In genomic region chr5:100753407-100753806, GRCm38 (mm10) we compare ENCODE assay signal across 15 mouse cellular contexts. TPM values are rescaled to one million over a fixed set of nuclear protein-coding genes. Genes with fewer than 3 reads are reported as not detected.
A peak's percentile ranks its signal among the peaks of the same experiment; 100 is the strongest.
DNase-seq lines count a peak whose midpoint lies in the region; ATAC-seq lines count a peak whose summit lies in the region.
"Had no signal": no experiment of that assay in that cellular context is flagged by ENCODE, and none has a peak within 500 bp of the region (broad histone marks: within the 10 kb centered on the region; RNA-seq: fewer than 3 reads in every experiment).

No protein-coding gene starts in this region.

- H3K4me1 ChIP-seq in midbrain, embryonic 12.5 days: peaks cover 7% of the 10 kb centered on the region; the same call in 1 of the 2 replicates
- H3K4me1 ChIP-seq in midbrain, embryonic 16.5 days (ENCODE audit: control insufficient read depth, insufficient read depth, low read length): no peaks in the 10 kb centered on the region
- H3K4me1 ChIP-seq: heart, embryonic 13.5 days; kidney, embryonic 15.5 days had no signal

- WGBS in midbrain, embryonic 12.5 days: 57% methylated on average over 7 of the region's 7 CpGs
- 46% methylated on average over 7 of the region's 7 CpGs for WGBS in midbrain, embryonic 16.5 days

- H3K27me3 ChIP-seq in midbrain, embryonic 12.5 days: no peaks in the 10 kb centered on the region
- H3K27me3 ChIP-seq in midbrain, embryonic 16.5 days (ENCODE audit: control insufficient read depth, insufficient read depth, low read depth, low read length): no peaks in the 10 kb centered on the region
- H3K27me3 ChIP-seq: heart, embryonic 13.5 days; kidney, embryonic 15.5 days; megakaryocyte, embryonic 14.5 days had no signal

- 0 out of 2 replicates have a peak overlapping the region, but pooled peaks have one; percentile 4 for H3K9ac ChIP-seq in midbrain, embryonic 12.5 days (replicated peaks)
- no peak overlapping the region for H3K9ac ChIP-seq in midbrain, embryonic 16.5 days (ENCODE audit: low read depth, low read length)
- H3K9ac ChIP-seq: heart, embryonic 13.5 days; kidney, embryonic 15.5 days had no signal

- no peak overlapping the region for H3K27ac ChIP-seq in midbrain, embryonic 12.5 days (replicated peaks)
- H3K27ac ChIP-seq in midbrain, embryonic 16.5 days (ENCODE audit: low read length): no peak overlapping the region
- H3K27ac ChIP-seq: gastrocnemius, adult 2 months; heart, embryonic 13.5 days; kidney, embryonic 15.5 days had no signal

- no peaks in the 10 kb centered on the region for H3K9me3 ChIP-seq in midbrain, embryonic 12.5 days
- H3K9me3 ChIP-seq in midbrain, embryonic 16.5 days (replicated peaks; ENCODE audit: control insufficient read depth, low read length, poor library complexity, severe bottlenecking): no peaks in the 10 kb centered on the region
- H3K9me3 ChIP-seq: kidney, embryonic 15.5 days had no signal

- no peaks in the 10 kb centered on the region for H3K36me3 ChIP-seq in midbrain, embryonic 12.5 days
- no peaks in the 10 kb centered on the region for H3K36me3 ChIP-seq in midbrain, embryonic 16.5 days (ENCODE audit: control insufficient read depth, insufficient read depth, low read length)
- H3K36me3 ChIP-seq: heart, embryonic 13.5 days; kidney, embryonic 15.5 days had no signal

- peak; percentile 23 for DNase-seq in cerebellum, adult 11 months
- DNase-seq in retina, embryonic 14.5 days (ENCODE audit: low spot score): peak; percentile 72
- DNase-seq in frontal cortex, postnatal 14 days (ENCODE audit: low spot score in 2 of 2): no peak
- DNase-seq: adrenal gland, postnatal 10 days; gastrocnemius, adult 2 months; left cerebral cortex, postnatal 4 days; thymus, adult 18-20 months had no signal

- H3K4me3 ChIP-seq in midbrain, embryonic 12.5 days: no peak overlapping the region
- no peak overlapping the region for H3K4me3 ChIP-seq in midbrain, embryonic 16.5 days (ENCODE audit: low read depth, low read length)
- H3K4me3 ChIP-seq: gastrocnemius, adult 2 months; heart, embryonic 13.5 days; kidney, embryonic 15.5 days; megakaryocyte, embryonic 14.5 days had no signal

- H3K4me2 ChIP-seq in midbrain, embryonic 12.5 days (replicated peaks): no peak overlapping the region
- no peak overlapping the region for H3K4me2 ChIP-seq in midbrain, embryonic 16.5 days (ENCODE audit: low read length)
- H3K4me2 ChIP-seq: heart, embryonic 13.5 days; kidney, embryonic 15.5 days had no signal

- ATAC-seq in cerebellum, adult (ENCODE audit: insufficient number of reproducible peaks, low FRiP score, low TSS enrichment): no peak
- ATAC-seq in midbrain, embryonic 12.5 days (ENCODE audit: low FRiP score, low read depth): peak; percentile 34; the same call in 1 of the 2 replicates
- ATAC-seq in midbrain, embryonic 16.5 days: no peak
- ATAC-seq in common myeloid progenitor, adult 5-6 weeks (replicated peaks; ENCODE audit: low read depth, poor library complexity, severe bottlenecking): peak; percentile 50
- no peak for ATAC-seq in megakaryocyte, adult 5-6 weeks (ENCODE audit: poor library complexity, severe bottlenecking)

RNA-seq across cellular contexts. Expression of gene Hpse, which starts 33.9 kb away (rescaled TPM):
- 0.75 and 0.88 TPM in 2 replicates for polyA plus RNA-seq in midbrain, embryonic 12.5 days (2016; fragmentation: Nextera tagmentation; extraction: Ambion mirVana)
- 0.24 and 0.27 TPM in 2 replicates for polyA plus RNA-seq in midbrain, embryonic 16.5 days (2015; fragmentation: Nextera tagmentation; extraction: Ambion mirVana)
- total RNA-seq in common myeloid progenitor, adult 5-6 weeks (2017): 11.8 and 16.7 TPM in 2 replicates
- 84.1 and 95.3 TPM in 2 replicates for total RNA-seq in megakaryocyte, adult 5-6 weeks (2015)
- total RNA-seq in megakaryocyte, adult 5-6 weeks (2017): 93.8 and 102 TPM in 2 replicates

RNA-seq across cellular contexts. Expression of gene Helq, which starts 45.0 kb away (rescaled TPM):
- 23.8 and 27.5 TPM in 2 replicates for polyA plus RNA-seq in midbrain, embryonic 12.5 days (2016; fragmentation: Nextera tagmentation; extraction: Ambion mirVana)
- 20.6 and 24.3 TPM in 2 replicates for polyA plus RNA-seq in midbrain, embryonic 16.5 days (2015; fragmentation: Nextera tagmentation; extraction: Ambion mirVana)
- total RNA-seq in common myeloid progenitor, adult 5-6 weeks (2017): 13.7 and 23.6 TPM in 2 replicates
- 11.8 and 20.5 TPM in 2 replicates for total RNA-seq in megakaryocyte, adult 5-6 weeks (2015)
- 7.5 and 11.7 TPM in 2 replicates for total RNA-seq in megakaryocyte, adult 5-6 weeks (2017)

RNA-seq across cellular contexts. Expression of gene Mrps18c, which starts 45.0 kb away (rescaled TPM):
- 158 and 159 TPM in 2 replicates for polyA plus RNA-seq in midbrain, embryonic 12.5 days (2016; fragmentation: Nextera tagmentation; extraction: Ambion mirVana)
- polyA plus RNA-seq in midbrain, embryonic 16.5 days (2015; fragmentation: Nextera tagmentation; extraction: Ambion mirVana): 137 and 143 TPM in 2 replicates
- total RNA-seq in common myeloid progenitor, adult 5-6 weeks (2017): 166 and 196 TPM in 2 replicates
- 91.5 and 114 TPM in 2 replicates for total RNA-seq in megakaryocyte, adult 5-6 weeks (2015)
- 113 and 148 TPM in 2 replicates for total RNA-seq in megakaryocyte, adult 5-6 weeks (2017)

Comparison
In these comparisons a context has a peak if more than half of its experiments do, and no peak if none do; other contexts are left out.
1. ATAC-seq: peak in midbrain, embryonic 12.5 days (single experiment) and common myeloid progenitor, adult 5-6 weeks (single experiment); none in cerebellum, adult (single experiment), midbrain, embryonic 16.5 days (single experiment) and megakaryocyte, adult 5-6 weeks (single experiment).
2. DNase-seq: peak in cerebellum, adult 11 months (single experiment) and retina, embryonic 14.5 days (single experiment); none in frontal cortex, postnatal 14 days (0 of 2).